Mouse (Mus musculus) kidney, adult 2 months (tissue): ENCODE measurements around the gene Sgta.

Experiments used
- CTCF ChIP-seq: fragments of 200-500 bp; conservative IDR thresholded peaks from 2 replicates; pipeline ENCODE4 v1.5.1; 2011; ENCODE audit warnings: low read depth, mild to moderate bottlenecking, control low read depth, low read length, moderate library complexity, mixed read lengths; ENCODE audit not compliant: insufficient read depth, insufficient read length
- POLR2A ChIP-seq: fragments of 200-500 bp; IDR thresholded peaks from one replicate; pipeline ENCODE4 v1.6.1; 2011; ENCODE audit warnings: low read depth, low read length, control low read depth

DNA sequence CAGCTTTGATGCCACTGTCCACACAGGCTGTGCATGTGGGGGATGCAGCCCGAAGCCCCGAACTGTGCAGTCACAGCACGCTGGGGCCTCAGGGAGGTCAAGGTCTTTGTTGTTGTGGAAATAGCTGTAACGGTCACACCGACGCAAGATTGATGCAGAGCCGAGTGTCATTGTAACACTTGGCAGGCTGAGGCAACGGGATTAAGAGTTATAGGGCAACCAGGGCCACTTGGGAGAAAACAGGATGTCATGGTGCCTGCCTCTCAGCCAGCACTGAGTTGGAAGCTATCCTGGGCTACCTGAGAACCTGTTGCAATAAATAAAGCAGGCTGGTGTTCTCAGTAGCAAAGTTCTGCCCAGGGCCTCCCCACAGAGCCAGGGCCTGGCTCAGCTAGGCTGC lies 15.8 kb upstream of the Sgta start:
- TF ChIP-seq CTCF: no peak
- TF ChIP-seq POLR2A: no peak
